Mouse (Mus musculus): Measurements from ENCODE around the gene Irgm2.
A peak's percentile ranks its signal among the peaks of the same experiment; 100 is the strongest.
"Not testable (repeated sequence)": the region's sequence is repeated elsewhere in the genome, so short reads cannot be mapped to it uniquely, and the experiment has no call there.

Gene Irgm2

DNA sequence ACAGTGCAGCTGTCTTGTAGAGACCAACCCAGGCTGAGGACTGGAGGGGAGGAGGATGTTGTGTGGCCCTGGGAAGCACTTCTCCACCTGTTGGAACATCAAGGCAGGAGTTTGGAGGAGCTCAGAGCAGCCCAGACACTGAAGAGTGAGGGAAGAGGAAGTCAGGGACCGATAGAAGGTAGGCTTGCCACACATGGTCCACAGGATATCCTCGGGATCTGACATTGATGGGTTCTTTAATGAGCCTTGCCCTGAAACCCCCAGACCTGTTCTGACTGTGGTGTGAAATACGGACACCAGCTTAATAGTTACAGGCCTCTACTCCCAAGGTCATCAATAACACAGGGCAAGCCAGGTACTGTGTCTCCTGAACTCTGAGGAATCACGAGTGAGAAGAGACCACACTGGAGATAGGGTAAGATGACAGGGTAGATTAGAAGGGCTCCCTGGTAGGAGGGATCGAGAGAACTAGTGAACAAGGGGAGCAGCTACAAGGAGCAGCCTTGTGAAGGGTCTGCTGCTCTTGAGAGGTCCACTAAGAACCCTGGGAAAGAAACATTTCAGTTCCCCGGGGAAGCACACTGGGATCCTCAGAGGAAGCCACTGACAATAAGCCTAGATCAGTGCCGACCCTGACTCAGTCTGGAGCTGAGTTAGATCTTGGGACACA is 14.4 kb downstream of the Irgm2 start:
- DNase-seq (ENCODE audit: low spot score): no peak

DNA sequence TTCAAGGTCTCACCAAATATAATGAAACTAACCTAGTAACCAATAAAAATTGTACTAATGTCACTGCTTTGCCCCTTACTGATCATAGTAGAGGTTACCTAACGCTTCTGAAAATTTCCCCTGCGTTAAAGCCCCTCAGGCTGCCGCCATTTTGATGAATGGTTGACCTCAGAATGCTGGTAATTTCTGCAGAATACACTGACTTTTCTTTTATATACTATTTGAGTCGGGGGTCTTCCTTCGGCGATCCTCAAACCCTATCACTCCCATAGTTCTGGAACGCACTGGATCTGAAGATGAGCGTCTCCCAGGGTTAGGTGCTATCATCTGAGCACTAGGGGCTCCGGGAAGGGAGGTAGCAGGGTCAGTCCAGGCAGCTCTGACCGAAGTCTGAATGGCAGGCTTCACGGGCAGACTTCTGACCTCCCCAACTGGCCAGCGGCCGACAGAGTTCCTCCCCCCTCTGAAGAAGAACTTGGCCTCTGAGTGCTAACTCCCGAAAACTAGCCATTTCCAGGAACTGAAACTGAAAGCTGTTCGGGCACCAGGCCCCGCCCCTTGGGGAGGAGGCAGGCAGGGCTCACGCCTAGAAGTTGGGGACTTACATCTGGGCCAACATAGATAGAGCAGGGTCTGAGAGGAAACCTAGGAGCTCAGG is 15.1 kb downstream of the Irgm2 start:
- peak; percentile 29 for DNase-seq (ENCODE audit: low spot score)

DNA sequence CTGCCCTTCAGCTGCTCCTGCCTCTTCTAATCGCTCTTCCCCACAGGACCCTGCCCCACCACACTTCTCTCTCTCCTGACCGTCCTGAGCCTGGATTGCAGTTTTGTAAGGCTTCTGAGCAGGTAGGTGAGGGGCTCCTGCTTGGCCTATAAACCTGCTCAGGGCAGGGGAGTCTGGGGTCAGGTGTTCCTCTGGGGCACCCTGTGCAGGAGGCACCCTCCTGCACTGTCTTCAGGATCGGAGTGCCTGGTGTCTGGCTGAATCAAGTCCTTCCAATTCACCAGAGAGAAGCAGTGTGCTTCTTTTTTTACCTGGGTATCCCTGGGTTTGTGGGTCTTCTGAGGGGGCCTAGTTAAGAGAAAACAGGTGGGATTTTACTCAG is 15.6 kb downstream of the Irgm2 start:
- not testable (repeated sequence) for DNase-seq (ENCODE audit: low spot score)

DNA sequence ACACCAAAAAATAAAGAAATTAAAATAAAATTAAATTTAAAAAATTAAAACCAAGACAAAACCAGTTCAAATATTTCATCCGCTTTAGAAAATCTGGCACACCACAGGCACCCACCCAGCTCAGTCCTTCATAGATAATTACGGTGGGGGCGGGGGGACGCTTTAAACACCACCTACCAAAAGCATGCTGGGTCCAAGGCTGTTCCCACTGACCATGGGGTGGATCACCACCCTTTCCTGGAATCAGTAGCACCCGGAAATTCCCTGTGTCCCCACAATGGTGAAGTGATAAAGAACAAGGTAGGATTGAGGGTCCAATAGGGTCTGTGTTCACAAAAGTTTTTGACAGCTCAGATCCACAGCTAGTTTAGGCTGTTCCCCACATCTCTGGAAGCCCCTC is 16.4 kb downstream of the Irgm2 start:
- no peak for DNase-seq (ENCODE audit: low spot score)

DNA sequence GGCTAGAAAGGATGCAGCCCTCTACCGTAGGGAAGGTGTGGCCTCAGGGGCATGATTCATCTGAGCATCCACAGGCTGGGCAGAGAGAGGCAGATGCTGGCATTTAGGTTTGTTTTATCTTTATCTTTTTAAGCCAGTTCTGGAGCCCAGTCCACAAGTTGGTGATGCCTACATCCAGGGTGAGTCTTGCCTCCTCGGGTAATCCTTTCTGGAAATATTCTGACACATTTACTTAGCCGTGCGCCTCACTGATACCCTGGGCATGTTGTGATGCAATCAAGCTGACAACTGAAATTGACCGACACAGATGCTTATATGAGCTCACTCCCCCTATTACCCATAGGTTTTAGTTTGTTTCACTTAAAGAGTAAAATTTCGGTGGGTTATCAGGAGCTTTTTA is 17.4 kb downstream of the Irgm2 start:
- no peak for DNase-seq (ENCODE audit: low spot score)

DNA sequence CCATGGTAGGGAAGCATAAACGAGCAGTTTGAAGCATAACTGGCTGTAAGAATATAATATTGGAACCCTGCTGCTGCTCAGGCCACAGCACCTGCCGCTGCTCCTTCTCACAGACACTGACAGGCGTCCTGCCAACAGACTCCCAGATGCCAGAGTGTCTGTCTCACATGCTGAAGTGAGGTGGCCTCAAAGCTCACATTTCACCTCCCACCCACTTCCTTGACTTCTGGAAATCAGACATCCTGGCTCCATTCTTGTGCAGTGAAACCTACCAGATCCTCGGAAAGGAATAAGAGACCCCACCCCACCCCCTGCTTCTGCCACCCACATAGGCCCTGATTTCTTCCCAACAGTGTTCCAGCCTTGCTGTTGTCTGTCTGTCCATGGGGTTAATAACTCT is 24.3 kb downstream of the Irgm2 start:
- DNase-seq (ENCODE audit: low spot score): no peak

DNA sequence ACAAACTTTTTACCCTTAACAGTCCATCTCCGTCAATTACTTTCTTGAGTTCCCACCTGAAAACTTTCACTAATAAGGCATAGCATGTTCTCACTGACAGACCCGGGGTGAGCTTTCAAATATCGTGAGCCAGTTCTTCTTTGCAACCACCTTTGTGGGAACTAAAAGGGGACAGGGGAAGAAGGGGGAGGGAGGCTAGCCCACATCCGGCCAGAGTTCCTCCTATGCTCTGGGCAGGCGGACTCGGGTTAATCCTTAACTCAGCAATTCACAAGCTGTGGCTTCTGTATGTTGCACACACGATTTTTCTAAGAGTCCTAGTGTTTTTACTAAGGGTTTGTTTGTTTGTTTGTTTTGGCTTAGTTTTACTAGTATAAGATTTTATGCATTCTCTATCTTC is 24.9 kb downstream of the Irgm2 start:
- peak; percentile 37 for DNase-seq (ENCODE audit: low spot score)

DNA sequence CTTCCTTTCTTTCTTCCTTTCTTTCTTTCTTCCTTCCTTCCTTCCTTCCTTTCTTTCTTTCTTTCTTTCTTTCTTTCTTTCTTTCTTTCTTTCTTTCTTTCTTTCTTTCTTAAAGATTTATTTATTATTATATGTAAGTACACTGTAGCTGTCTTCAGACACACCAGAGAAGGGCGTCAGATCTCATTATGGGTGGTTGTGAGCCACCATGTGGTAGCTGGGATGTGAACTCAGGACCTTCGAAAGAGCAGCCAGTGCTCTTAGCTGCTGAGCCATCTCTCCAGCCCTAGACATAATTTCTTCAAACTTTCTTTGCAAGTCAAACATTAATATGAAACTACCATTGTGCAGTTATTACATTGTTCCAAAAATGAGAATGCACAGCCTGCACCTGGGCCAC is 25.5 kb downstream of the Irgm2 start:
- DNase-seq (ENCODE audit: low spot score): not testable (repeated sequence)

DNA sequence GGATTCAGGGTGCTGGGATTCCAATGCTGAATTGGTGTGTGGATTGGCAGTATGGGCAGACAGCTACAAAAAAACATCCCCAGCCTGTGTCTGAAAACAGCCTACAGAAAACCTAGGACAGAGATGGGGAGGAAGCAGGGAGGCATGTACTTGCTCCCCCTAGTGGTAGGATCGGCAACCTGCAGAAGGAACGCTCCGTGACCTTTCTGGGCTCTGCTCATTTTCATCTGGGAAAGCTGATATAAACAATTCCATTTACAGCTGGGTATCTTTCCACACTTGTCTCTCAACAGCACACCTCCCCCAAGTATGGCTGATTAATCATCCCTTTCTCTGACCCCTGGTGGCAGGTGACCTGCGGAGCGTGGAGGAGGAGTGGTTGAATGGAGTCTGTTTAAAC is 26.2 kb downstream of the Irgm2 start:
- peak; percentile 56 for DNase-seq (ENCODE audit: low spot score)

DNA sequence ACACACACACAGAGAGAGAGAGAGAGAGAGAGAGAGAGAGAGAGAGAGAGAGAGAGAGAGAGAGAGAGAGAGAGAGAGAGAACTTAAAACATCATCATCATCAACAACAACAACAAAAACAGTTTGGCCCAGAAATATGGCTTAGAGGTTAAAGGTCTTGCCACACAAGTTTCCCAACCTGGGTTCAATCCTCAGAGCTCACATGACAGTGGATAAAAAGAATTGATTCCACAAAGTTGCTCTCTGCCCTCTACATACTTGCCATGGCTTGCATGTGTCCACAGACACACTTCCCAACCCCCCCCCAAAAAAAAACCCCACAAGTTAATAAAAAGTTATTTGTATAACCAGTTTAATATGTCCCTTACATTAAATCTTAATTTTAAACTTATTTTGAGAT is 27.0 kb downstream of the Irgm2 start:
- DNase-seq (ENCODE audit: low spot score): no peak

DNA sequence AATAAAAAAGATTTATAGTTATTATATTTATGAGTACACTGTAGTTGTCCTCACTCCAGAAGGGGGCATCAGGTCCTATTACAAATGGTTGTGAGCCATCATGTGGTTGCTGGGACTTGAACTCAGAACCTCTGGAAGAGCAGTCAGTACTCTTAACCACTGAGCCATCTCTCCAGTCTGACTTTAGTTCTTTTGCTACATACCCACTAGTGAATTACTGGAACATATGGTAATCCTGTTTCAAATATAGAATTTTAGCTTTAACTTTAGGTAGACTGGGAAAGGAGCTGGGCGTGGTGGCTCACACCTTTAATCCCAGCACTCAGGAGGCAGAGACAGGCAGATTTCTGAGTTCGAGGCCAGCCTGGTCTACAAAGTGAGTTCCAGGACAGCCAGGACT is 28.6 kb downstream of the Irgm2 start:
- not testable (repeated sequence) for DNase-seq (ENCODE audit: low spot score)

DNA sequence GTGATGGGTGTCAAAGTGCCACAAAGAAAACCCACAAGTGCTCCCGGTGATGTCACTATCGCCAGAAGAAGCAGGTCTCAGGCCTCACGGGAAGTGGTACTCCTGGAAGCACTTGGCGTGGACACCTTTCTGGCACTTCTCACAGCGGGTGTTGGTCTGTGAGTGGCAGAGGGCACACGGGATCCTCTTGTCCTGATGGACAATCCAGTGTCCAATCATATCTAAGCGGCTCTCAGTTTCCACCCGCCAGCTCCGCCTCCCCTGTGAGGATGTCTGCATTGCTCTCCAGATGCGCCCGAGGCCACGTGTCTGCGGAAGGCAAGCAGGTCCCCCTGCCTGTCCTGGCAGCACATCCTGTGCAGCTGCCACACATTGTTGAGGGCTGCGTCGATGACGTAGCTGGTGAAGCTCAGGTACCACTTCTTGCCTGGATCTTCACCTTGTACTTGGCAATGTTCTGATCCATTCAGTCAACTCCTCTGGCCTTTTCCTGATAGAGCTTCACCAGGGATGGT is 31.0 kb downstream of the Irgm2 start:
- DNase-seq (ENCODE audit: low spot score): no peak

DNA sequence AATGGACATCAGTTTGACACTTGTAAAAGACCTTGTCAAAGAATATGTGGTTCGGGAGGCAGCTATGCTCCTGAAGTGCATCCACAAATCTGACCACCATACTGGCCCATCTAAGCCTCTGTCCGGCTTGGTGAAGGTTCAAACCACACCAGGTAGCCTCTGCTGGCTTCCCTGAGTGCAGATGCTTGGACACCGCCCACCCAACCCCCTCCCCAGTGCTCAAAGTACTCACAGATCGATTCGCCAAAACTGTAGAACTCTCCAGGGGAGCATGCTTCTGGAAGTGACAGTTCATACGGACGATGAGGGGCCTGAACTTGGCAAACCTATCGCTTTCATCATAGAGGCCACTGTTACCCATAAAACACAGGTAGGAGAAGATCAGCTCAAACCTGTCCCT is 31.7 kb downstream of the Irgm2 start:
- no peak for DNase-seq (ENCODE audit: low spot score)

DNA sequence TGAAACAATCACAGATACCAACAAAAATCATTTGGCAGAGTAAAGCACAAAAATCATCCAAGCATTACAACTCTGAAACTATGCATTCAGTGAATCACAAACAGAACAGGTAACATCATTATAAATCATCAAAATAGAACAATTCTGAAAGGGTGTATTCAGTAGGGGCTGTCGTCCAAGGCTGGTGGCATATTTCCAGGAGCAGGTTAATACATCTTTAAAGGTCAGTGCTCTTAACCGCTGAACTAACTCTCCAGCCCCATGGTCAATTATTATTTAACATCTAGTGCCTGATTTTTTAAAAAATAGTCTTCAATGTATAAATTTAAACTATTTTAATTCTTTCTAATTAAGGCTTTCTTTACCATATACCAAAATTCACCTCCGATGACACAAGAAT is 35.1 kb downstream of the Irgm2 start:
- DNase-seq (ENCODE audit: low spot score): not testable (repeated sequence)

DNA sequence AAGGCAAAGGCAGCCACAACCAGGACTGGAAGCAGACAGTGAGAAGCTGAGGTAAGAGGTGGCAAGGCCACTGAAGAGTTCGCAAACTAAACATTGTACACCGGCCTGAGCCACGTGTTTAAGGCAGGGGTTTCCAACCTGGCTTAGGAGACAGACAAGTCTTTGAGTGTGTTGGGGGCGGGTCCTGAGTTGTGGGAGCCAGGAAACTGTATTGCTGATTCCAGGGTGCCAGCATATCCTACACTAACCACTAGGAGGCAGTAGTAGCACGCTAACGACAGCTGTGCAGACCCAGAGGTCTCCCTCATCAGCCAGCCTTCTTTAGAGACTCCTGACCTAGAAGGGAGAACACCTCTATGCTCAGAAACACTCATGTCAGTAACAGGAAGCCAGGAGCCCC is 35.7 kb downstream of the Irgm2 start:
- no peak for DNase-seq (ENCODE audit: low spot score)

DNA sequence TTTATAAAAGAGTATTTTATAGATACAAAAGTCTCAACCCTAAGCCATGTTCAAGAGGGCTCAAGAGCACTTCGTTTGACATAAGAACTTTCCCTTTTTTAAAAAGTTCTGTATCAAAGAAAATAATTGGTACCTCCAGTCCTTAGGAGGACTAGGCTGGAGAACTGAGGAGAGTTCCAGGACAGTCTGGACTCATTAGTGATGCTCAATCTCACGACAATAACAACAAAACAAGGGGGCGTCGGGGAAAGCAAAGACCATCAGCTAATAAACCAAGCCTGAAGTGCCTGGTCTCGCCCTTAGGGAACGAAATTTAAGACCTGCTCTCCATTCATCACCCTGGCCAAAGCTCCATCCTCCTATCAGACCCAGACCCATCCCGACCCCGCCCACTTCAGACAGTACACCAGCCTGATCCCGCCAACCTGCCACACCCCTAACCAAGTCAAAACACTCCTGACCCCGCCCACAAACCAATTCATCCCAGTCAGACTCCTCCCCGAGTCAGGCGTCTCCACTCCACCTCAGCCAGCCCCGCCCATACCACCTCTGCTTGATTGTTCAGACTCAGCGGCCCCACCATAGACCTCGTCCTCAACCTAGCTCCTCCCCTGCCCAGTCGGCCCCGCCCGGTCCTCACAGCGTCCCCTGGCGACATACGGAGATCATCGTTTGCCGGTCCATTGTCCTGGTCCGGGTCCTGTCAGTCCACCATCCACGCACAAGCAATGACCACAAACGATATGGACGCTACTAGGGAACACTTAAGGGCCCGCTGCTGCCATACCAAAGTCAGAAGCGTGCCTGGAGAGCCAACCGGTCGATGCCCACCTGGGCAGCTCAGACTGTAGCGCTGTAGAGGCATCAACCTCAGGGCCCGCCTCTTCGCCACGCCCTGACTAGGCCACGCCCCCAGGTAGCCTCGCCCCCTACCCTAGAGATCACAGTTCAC is 39.7 kb downstream of the Irgm2 start:
- DNase-seq (ENCODE audit: low spot score): no peak

DNA sequence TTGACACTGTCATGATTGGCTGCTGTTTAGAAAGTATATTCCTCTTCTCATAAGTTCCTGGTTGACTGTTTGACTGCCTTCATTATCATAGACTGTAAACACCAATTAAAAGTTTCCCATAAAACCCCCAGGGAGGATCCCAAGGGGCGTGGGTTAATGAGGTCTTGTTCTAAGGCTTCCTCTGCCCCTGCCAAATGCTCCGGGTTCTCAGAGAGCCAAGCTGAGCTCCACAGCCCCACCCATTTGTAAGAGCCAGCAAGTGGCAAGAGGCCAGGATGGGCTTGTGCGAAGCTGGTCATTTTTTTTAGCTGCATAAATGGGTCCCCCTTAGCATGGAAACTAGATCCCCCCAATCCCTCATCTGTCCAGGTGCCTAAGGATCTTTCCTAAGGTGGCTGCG is 47.9 kb downstream of the Irgm2 start:
- DNase-seq (ENCODE audit: low spot score): no peak

DNA sequence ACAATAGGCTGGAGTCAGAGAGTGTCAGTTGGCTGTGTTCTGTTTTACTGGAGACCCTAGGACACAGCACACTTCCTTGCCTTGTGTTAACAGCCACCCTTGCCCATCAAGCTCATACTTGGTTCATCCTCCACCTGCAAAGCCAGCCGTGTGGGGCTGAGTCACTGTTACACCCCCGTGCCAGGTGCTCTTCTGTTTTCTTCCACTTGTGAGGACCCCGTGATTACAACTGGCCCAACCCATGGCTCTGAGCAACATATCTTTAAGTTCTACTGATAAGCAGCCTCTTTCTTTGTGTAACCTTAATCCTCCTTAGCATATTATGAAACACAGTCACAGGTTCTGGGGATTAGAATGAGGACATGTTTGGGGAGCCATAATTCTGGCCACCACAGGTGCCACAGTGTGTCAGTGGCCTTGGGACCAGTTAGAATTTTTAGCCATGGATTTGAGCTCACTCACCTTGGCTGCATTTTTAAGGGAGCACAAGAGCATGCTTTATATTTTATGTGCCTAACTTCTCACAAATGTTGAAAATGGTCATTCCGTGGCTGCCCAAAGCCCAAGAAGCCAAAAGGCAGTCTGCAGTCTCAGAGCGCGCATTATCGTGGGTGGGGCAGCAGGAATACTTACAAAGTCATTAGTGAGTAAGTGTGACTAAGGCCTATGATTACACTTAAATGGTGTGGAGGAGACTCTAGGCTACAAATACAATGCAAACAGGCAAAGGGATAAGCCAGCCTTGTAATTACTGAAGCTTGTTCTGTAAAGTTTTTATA is 50.0 kb downstream of the Irgm2 start:
- no peak for DNase-seq (ENCODE audit: low spot score)

DNA sequence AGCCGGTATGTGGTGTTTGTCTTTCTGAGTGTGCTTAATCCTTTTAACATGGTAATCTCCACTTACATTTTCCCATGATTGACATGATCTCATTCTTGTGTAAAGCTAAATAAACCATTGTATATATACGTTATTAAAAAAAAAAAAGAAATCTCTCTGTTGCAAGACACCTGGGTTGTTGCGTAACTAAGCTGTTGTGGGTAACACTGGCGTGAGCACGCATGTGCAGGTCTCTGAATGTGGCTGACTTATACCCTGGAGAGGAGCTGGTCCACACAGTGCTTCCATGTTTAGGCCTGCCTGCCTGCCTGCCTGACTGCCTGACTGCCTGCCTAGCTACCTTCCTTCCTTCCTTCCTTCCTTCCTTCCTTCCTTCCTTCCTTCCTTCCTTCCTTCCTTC is 51.1 kb downstream of the Irgm2 start:
- DNase-seq (ENCODE audit: low spot score): no peak

DNA sequence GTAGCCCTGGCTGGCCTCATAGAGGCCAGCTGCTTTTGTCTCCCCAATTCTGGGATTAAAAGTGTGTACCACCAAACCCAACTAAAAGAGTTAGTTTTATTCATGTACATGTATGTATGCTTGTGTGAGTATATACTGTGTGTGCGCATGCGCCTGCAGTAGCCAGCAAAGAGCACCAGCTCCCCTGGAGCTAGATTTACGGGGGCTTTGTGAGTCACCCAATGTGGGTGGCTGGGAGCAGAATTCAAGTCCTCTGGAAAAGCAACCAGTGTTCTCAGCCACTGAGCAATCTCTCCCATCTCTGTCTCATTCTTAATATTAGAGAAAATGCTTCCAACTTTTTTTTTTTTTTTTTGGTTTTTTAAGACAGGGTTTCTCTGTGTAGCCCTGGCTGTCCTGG is 55.0 kb downstream of the Irgm2 start:
- no peak for DNase-seq (ENCODE audit: low spot score)

DNA sequence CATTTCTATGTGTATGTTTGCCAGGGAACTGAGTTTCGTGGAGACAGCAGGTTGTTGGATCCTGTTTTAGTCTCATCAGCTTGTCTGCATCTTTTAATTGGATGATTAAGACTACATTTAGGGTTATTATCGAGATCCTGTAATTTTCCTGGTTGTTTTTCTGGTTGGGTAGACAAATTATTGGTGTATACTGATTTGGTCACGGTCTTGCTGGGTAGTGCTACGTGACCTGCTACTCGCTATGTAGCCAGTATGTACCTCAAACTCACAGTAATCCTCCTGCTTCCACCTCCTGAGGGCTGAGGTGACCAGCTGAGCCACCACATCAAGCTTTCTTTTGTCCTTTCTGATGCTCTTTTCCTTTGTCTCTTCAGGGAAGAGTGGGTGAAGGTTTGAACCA is 58.4 kb downstream of the Irgm2 start:
- DNase-seq (ENCODE audit: low spot score): no peak

DNA sequence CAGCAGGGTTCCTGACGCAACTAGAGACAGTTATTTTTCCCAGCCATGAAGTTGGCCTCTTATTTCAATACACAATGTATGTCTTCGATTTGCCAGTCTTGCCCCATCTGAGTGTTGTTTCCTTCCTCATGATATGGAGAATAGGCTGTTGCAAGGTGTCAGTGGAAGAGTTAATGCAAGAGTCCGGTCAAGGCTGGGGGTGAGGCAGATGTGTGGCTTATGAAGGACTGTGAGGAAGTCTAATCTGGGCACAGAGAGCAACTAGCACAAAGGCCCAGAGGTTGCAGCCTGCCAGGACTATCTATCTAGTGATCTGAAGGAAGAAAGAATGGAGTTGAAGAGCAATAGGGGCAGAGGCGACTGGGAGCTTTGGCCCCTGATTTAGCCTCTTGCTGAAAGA is 60.7 kb downstream of the Irgm2 start:
- no peak for DNase-seq (ENCODE audit: low spot score)
